Mouse (Mus musculus): ENCODE results near the gene Sept1.
A peak's percentile ranks its signal among the peaks of the same experiment; 100 is the strongest.

The Sept1 gene

DNA sequence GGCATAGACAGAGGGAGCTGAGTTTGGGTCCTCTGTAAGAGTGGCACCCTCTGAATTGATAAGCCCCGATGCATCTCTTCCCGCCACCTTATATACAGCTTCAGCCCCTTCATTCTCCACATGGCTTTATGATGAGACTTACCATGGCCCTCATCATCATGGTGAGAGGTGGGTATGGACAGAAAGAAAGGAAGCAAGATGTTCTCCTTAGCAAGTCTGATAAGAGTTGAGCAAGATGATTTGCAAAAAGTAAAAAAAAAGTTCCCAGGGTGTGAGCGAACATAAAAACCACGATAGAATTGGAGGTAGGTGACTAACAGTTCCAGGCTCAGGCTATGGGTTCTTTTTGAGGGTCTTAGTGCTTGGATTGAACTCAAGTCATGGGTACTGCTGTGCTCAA lies 14.3 kb downstream of the Sept1 start:
- no peak for DNase-seq (ENCODE audit: low read depth, low spot score)

- DNase-seq (ENCODE audit: low read depth, low spot score) = no peak
These were observed 14.9 kb downstream of the Sept1 start for GRCm38 (mm10) chr7:127217901-127218642.

- no peak for DNase-seq (ENCODE audit: low read depth, low spot score)
These were observed 15.5 kb downstream of the Sept1 start for GRCm38 (mm10) chr7:127217475-127217874.

- no peak for DNase-seq (ENCODE audit: low read depth, low spot score)
These were observed 16.6 kb downstream of the Sept1 start for GRCm38 (mm10) chr7:127216307-127216706.

- peak; percentile 85 for DNase-seq (ENCODE audit: low read depth, low spot score)
These were observed 17.7 kb downstream of the Sept1 start for GRCm38 (mm10) chr7:127214981-127215871.

DNA sequence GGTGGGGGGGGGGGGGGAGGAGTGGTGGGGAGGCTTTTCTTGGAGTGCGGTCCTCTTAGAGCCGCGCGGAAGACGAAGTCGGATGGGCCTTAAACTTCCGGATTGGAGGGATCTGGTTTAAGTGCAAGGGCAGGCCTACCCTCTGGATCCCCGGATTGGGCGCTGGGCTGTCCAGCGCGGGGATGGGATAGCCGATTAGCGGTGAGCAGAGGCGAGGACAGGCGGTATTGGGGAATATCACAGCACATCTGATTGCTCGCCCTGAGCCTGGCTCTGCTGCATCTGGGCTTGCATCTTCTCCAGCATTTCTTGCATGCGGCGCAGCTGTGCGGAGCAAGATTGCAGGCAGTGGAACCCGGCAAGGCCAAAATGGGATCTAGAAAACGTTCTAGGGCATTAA lies 18.4 kb downstream of the Sept1 start:
- peak; percentile 53 for DNase-seq (ENCODE audit: low read depth, low spot score)

DNA sequence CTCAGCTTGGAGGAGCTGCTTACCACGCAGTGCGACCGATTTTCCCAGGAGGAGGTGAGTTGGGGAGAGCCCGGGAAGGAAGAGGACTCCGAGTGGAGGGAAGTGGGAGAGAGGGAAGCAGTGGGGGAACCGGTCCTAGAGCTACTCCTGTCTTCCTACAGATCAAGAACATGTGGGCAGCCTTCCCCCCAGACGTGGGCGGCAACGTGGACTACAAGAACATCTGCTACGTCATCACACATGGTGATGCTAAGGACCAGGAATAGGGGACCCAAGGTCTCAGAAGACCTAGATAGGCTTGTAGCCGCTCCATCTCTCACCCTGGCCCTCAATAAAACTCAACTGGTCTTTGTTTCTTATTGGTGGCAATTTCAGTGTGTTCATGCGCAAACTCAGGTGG lies 19.0 kb downstream of the Sept1 start:
- no peak for DNase-seq (ENCODE audit: low read depth, low spot score)

- DNase-seq (ENCODE audit: low read depth, low spot score) = no peak
These were observed 19.4 kb downstream of the Sept1 start for GRCm38 (mm10) chr7:127213485-127213884.

- peak; percentile 86 for DNase-seq (ENCODE audit: low read depth, low spot score)
These were observed 20.3 kb downstream of the Sept1 start for GRCm38 (mm10) chr7:127212432-127213250.

DNA sequence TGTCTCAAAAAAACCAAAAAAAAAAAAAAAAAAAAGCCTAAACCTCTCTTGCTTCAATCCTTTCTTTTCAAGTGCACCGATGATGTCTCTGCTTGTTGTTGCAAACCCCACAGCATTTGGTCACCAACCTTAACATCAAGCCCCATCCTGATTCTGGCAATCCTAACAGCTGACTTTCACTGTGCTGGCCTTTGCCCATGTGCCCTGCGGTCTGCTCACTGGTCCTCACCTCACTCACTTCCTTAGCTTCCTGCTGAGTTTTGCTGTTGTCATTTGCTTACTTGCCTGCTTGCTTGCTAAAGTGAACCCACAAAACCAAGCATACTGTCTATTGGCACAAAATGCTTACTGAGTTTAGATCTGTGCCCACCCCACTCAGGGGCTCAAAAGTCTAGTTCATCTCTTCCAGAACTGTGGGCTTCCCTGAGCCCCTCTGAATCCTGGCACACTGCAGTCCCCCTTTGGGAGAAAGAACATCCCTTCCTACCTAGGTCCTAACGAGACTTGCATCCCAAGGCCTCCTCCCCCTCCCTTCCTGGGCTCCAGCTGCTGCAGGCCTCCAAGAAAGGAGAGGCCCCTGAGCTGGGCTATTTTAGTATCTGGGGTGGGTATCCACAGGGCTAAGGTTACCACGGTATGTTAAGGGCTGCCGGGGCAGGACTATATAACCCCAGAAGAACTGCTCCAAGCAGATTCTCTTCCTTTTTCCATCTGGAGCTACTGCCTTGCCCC lies 21.8 kb downstream of the Sept1 start:
- peak; percentile 95 for DNase-seq (ENCODE audit: low read depth, low spot score)

DNA sequence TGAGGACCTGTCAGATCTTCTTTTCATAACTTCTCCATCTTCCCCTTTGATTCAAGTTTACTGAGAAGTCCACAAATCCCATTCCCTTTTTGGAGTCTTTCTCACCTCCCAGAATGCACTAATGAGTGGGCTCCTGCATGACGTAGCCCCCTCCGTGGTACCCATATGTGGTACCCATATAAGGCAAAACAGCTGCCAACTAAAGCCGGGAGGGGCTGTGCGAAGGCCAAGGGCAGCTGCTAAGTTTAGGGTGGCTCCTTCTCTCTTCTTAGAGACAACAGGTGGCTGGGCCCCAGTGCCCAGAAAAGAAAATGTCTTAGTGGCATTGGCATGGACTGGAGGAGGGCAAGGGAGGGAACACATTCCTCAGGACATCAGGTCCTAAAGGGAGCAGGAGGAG lies 22.7 kb downstream of the Sept1 start:
- peak; percentile 93 for DNase-seq (ENCODE audit: low read depth, low spot score)

- no peak for DNase-seq (ENCODE audit: low read depth, low spot score)
These were observed 23.1 kb downstream of the Sept1 start for GRCm38 (mm10) chr7:127209851-127210250.

DNA sequence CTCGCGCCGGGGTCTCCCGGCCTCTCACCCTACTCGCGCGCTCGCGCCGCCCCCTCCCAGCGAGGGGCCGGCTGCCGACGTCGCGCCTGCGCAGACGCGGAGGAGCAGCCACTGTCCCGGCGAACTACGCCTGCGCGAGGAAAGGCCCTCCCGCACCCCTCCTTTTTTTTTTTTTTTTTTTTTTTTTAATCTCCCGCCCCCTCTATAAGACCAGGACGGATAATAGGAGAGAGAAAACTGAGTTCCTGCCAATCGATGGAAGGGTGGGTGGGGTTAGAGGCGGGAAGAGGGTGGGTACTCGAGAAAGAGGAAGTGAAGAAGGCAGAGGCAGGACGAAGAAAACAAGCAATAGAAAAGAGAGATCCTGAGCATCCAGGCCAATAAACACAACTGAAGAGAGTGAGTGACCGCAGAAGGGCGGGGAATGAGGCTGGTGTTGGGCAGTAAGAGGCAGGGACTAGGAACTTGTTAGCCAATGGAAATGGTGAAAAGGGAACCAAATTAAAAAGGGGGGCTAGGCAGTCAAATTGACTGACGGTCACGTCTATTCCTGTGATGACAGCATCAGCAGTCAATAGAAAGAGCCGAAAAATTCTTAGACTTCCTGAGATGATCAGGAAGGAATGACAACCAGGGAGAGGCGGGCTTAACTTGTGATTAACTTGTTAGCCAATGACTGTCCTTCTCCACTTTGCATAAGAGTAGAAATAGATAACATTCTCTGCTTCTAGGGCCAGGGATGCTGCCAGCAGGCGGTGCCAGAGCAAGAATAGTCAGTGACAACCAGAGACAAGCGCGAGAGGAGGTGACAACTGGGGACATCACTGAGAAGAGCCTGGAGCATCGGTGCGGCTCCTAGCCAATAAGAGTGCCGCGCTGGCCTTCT lies 24.1 kb downstream of the Sept1 start, which contains the start of gene Mylpf:
TSS of gene Mylpf (plus strand) at position 338 of the 886 bp plus-strand sequence.
- DNase-seq (ENCODE audit: low read depth, low spot score) = peak; percentile 99

GRCm38 (mm10) chr7:127208295-127208552 lies 24.7 kb downstream of the Sept1 start, which contains the start of gene Tbc1d10b:
Gene Tbc1d10b (minus strand): TSS chr7:127208468.
- no peak for DNase-seq (ENCODE audit: low read depth, low spot score)

GRCm38 (mm10) chr7:127207374-127208294 lies 25.3 kb downstream of the Sept1 start:
- no peak for DNase-seq (ENCODE audit: low read depth, low spot score)

DNA sequence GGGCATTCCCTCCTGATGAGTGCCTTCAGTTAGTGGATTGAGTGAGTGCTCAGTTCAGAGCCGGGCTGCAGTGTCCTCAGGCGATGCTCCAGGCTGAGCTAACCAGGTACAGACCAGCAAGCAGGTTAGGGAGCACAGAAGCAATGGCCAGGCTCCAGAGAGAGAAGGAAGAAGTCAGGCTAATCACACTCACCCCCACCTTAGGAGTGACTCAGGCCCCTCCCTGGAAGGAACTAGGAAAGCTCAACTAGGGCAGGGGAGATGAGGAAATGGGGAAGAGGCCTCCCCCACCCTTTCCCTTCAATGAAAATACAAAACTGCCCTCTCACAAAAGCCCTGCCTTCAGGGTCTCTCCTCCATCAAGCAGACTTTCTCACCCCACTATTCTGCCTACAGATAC lies 26.3 kb downstream of the Sept1 start:
- no peak for DNase-seq (ENCODE audit: low read depth, low spot score)

- no peak for DNase-seq (ENCODE audit: low read depth, low spot score)
These were observed 36.4 kb downstream of the Sept1 start for GRCm38 (mm10) chr7:127196484-127196883.

DNA sequence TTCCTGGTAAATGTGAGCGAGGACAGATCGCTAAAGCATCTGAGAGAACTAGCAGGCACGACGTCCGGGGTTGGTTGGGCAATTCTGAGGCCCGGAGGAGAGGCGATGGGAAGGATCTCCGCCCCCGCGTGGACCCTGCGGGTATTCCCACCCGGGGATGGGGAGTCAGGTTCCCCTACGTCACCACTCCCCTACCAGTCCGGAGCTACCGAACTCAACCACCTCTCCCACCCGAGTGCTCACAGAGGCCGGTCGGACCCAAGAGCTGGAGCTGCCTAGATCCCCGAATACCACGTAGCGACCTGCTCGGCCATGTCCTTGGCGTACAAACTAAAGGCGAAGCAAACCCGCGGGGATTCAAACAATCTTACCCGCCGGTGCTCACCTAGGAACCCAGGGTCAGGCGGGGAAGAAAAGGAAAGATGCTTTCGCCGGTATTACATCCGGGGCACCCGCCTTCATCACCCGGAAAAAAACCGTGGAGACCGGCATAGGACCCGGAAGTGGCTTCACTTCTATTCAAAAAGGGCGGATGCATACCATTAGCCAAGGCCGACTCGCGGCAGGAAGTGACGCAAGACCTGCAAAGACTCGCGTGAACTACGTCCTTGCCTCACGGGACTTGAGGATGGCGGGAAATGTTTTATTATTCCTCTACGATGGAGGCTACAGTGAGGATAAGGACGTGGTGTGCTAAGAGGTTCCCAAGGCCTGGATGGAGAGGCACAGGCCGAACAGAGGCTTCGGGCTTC lies 37.2 kb downstream of the Sept1 start, which contains the start of gene Cd2bp2:
TSS of gene Cd2bp2 (minus strand) at position 507 of the 752 bp plus-strand sequence.
- peak; percentile 96 for DNase-seq (ENCODE audit: low read depth, low spot score)
